Mouse (Mus musculus): ENCODE data around the gene Xpc. TPM values are rescaled to one million over a fixed set of nuclear protein-coding genes. Genes with fewer than 3 reads are reported as not detected.

Xpc gene
- 10.1 and 11.6 TPM in 2 replicates for polyA plus RNA-seq (2012; rRNA removed)
- polyA plus RNA-seq (2014; fragmentation: Nextera tagmentation; extraction: Ambion mirVana): 14.2 and 16.7 TPM in 2 replicates

GRCm38 (mm10) chr6:91515545-91516449, at the start of gene Xpc, which contains the start of gene Lsm3:
Gene Xpc, minus strand, starts transcription at chr6:91515888.
Gene Lsm3, plus strand, starts transcription at chr6:91515928.
- Histone ChIP-seq H3K27ac (replicated peaks; ENCODE audit: low read depth, low read length) (peak within 1 kb of the TSS; percentile 67), H3K4me3 (replicated peaks; ENCODE audit: low read length) (peak within 1 kb of the TSS; percentile 76), H3K27me3 (ENCODE audit: control insufficient read depth, insufficient read depth, low read length) (no peaks in the 10 kb centered on the region), H3K9ac (ENCODE audit: low read depth, low read length, severe bottlenecking) (peak within 1 kb of the TSS; percentile 85), H3K4me1 (ENCODE audit: control insufficient read depth, insufficient read depth, low read length) (peaks cover 14% of the 10 kb centered on the region), H3K9me3 (ENCODE audit: control insufficient read depth, low read length) (no peaks in the 10 kb centered on the region), H3K36me3 (ENCODE audit: control insufficient read depth, insufficient read depth, low read length) (peaks cover 32% of the 10 kb centered on the region), H3K4me2 (replicated peaks; ENCODE audit: low read depth, low read length, severe bottlenecking) (peak within 1 kb of the TSS; percentile 74)
- WGBS: 1% methylated on average over 77 of the region's 80 CpGs
- DNase-seq (ENCODE audit: low spot score) (peak; percentile 97), ATAC-seq (ENCODE audit: low FRiP score, low read depth) (peak; percentile 98)
- peak; percentile 76; the same call in 1 of the 2 replicates for TF ChIP-seq POLR2A (IDR thresholded peaks at IDR 0.05; ENCODE audit: borderline replicate concordance, extremely low read depth, insufficient read depth, insufficient read length)

- H3K36me3 ChIP-seq (ENCODE audit: control insufficient read depth, insufficient read depth, low read length): no peaks in the 10 kb centered on the region
- TF ChIP-seq POLR2A (IDR thresholded peaks at IDR 0.05; ENCODE audit: borderline replicate concordance, extremely low read depth, insufficient read depth, insufficient read length): no peak
- no peaks in the 10 kb centered on the region for H3K4me1 ChIP-seq (ENCODE audit: control insufficient read depth, insufficient read depth, low read length)
- H3K9me3 ChIP-seq (ENCODE audit: control insufficient read depth, low read length): no peaks in the 10 kb centered on the region
- H3K27me3 ChIP-seq (ENCODE audit: control insufficient read depth, insufficient read depth, low read length): no peaks in the 10 kb centered on the region
- H3K4me2 ChIP-seq (replicated peaks; ENCODE audit: low read depth, low read length, severe bottlenecking): no peak overlapping the region
- ATAC-seq (ENCODE audit: low FRiP score, low read depth): no peak
- no peak overlapping the region for H3K27ac ChIP-seq (replicated peaks; ENCODE audit: low read depth, low read length)
- 76% methylated on average over 3 of the region's 3 CpGs for WGBS
- no peak overlapping the region for H3K4me3 ChIP-seq (replicated peaks; ENCODE audit: low read length)
- no peak for DNase-seq (ENCODE audit: low spot score)
- H3K9ac ChIP-seq (ENCODE audit: low read depth, low read length, severe bottlenecking): no peak overlapping the region
Observed at GRCm38 (mm10) chr6:91563031-91563430, 47.3 kb upstream of the Xpc start.

- no peak overlapping the region for H3K9ac ChIP-seq (ENCODE audit: low read depth, low read length, severe bottlenecking)
- 93% methylated on average over 3 of the region's 3 CpGs for WGBS
- H3K36me3 ChIP-seq (ENCODE audit: control insufficient read depth, insufficient read depth, low read length): no peaks in the 10 kb centered on the region
- TF ChIP-seq POLR2A (IDR thresholded peaks at IDR 0.05; ENCODE audit: borderline replicate concordance, extremely low read depth, insufficient read depth, insufficient read length): no peak
- DNase-seq (ENCODE audit: low spot score) (no peak), ATAC-seq (ENCODE audit: low FRiP score, low read depth) (no peak)
- no peaks in the 10 kb centered on the region for H3K4me1 ChIP-seq (ENCODE audit: control insufficient read depth, insufficient read depth, low read length)
- H3K27ac ChIP-seq (replicated peaks; ENCODE audit: low read depth, low read length): no peak overlapping the region
- no peaks in the 10 kb centered on the region for H3K9me3 ChIP-seq (ENCODE audit: control insufficient read depth, low read length)
- H3K4me2 ChIP-seq (replicated peaks; ENCODE audit: low read depth, low read length, severe bottlenecking): no peak overlapping the region
- no peak overlapping the region for H3K4me3 ChIP-seq (replicated peaks; ENCODE audit: low read length)
- no peaks in the 10 kb centered on the region for H3K27me3 ChIP-seq (ENCODE audit: control insufficient read depth, insufficient read depth, low read length)
Observed at GRCm38 (mm10) chr6:91560186-91560585, 44.5 kb upstream of the Xpc start.

GRCm38 (mm10) chr6:91559371-91559770, 43.7 kb upstream of the Xpc start:
- Histone ChIP-seq H3K9me3 (ENCODE audit: control insufficient read depth, low read length) (no peaks in the 10 kb centered on the region), H3K36me3 (ENCODE audit: control insufficient read depth, insufficient read depth, low read length) (no peaks in the 10 kb centered on the region), H3K4me3 (replicated peaks; ENCODE audit: low read length) (no peak overlapping the region), H3K9ac (ENCODE audit: low read depth, low read length, severe bottlenecking) (no peak overlapping the region), H3K27me3 (ENCODE audit: control insufficient read depth, insufficient read depth, low read length) (no peaks in the 10 kb centered on the region), H3K4me1 (ENCODE audit: control insufficient read depth, insufficient read depth, low read length) (no peaks in the 10 kb centered on the region), H3K27ac (replicated peaks; ENCODE audit: low read depth, low read length) (no peak overlapping the region), H3K4me2 (replicated peaks; ENCODE audit: low read depth, low read length, severe bottlenecking) (no peak overlapping the region)
- WGBS: 81% methylated on average over 4 of the region's 4 CpGs
- TF ChIP-seq POLR2A (IDR thresholded peaks at IDR 0.05; ENCODE audit: borderline replicate concordance, extremely low read depth, insufficient read depth, insufficient read length): no peak
- DNase-seq (ENCODE audit: low spot score) (no peak), ATAC-seq (ENCODE audit: low FRiP score, low read depth) (no peak)

GRCm38 (mm10) chr6:91558565-91558964, 42.9 kb upstream of the Xpc start:
- 49% methylated on average over 1 of the region's 1 CpGs for WGBS
- ATAC-seq (ENCODE audit: low FRiP score, low read depth): no peak

More at GRCm38 (mm10) chr6:91558565-91558964, 42.9 kb upstream of the Xpc start:
- Histone ChIP-seq H3K36me3 (ENCODE audit: control insufficient read depth, insufficient read depth, low read length) (no peaks in the 10 kb centered on the region), H3K27ac (replicated peaks; ENCODE audit: low read depth, low read length) (no peak overlapping the region), H3K9ac (ENCODE audit: low read depth, low read length, severe bottlenecking) (no peak overlapping the region), H3K4me3 (replicated peaks; ENCODE audit: low read length) (no peak overlapping the region), H3K9me3 (ENCODE audit: control insufficient read depth, low read length) (no peaks in the 10 kb centered on the region), H3K4me2 (replicated peaks; ENCODE audit: low read depth, low read length, severe bottlenecking) (no peak overlapping the region), H3K4me1 (ENCODE audit: control insufficient read depth, insufficient read depth, low read length) (no peaks in the 10 kb centered on the region), H3K27me3 (ENCODE audit: control insufficient read depth, insufficient read depth, low read length) (no peaks in the 10 kb centered on the region)
- no peak for TF ChIP-seq POLR2A (IDR thresholded peaks at IDR 0.05; ENCODE audit: borderline replicate concordance, extremely low read depth, insufficient read depth, insufficient read length)
- DNase-seq (ENCODE audit: low spot score): no peak
